Mouse (Mus musculus): Measurements from ENCODE around the gene Rint1. TPM values are rescaled to one million over a fixed set of nuclear protein-coding genes. Genes with fewer than 3 reads are reported as not detected.
A peak's percentile ranks its signal among the peaks of the same experiment; 100 is the strongest.

Gene Rint1
- total RNA-seq (2021): 10 to 100 TPM; 20.6 to 21.2 TPM
- long read RNA-seq, transcript Rint1-201 (15 exons, 3,298 nt): major isoform, 10 of 12 reads
- long read RNA-seq, partial matches to known transcripts: 0 of 12 reads
- long read RNA-seq, other reads (novel, unspliced or antisense): 2 of 12 reads

DNA sequence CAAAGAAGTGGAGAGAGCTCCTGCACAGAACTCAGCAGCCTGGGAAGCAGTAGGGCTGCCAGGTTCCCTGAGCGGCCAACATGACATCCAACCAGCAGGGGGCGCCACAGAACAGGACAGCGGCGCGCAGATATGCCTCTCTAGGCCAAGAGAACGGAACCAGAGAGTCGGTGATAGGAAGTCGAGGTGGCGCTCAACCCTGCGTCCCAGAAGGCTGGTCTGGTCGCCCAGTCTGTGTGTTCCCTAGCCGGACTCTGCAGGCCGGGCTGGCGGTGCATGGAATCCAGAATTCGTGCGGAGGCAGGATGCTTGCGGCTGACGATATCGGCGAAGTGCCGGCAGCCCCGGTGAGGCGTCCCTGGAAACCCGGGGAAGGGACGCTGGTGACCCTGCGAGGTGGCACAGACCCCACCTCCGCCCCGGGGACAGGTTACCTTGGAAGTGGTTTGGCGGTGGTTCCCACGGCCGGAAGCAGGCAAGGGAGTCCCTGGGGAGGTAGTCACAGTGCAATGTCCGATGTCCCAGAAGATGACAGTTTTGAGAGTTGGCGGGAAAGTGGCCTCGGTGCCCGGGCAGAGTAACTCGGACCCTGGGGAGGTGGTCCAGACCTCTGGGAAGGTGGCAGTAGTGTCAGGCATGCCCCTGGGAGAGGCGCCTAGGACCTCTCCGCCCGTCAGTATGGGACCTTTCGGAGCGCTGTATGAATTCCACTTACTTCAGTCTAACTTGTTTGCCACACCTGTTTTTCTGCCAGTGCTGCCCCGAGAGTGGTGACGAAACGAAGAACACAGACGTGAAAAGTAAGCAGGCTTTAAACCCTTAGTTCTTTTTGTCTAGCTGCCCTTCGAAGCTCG lies at the start of gene Rint1:
Gene Rint1, plus strand, starts transcription at position 176 of the 854 bp plus-strand sequence.
- peak; percentile 89 to 98 for DNase-seq (ENCODE audit: low spot score in 2 of 2)

DNA sequence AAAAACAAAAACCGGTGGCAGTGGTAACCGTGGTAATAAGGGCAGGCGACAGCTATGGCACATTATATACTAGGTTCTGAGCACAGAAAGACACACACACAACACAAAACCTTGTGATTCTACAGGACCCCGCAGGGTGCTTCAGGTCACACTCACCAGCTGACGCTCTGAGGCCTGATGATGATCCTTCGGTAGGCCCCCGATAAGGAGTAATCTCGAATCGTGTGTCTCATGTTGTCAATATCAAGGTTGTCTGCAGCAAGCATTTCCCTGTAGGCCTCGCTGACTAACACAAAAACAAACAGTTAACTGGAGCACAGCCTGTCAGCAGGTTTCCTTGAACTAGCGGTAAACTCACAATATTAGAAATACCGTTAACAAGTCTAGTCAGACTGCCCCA lies 44.2 kb upstream of the Rint1 start:
- DNase-seq (ENCODE audit: low spot score in 2 of 2): no peak

DNA sequence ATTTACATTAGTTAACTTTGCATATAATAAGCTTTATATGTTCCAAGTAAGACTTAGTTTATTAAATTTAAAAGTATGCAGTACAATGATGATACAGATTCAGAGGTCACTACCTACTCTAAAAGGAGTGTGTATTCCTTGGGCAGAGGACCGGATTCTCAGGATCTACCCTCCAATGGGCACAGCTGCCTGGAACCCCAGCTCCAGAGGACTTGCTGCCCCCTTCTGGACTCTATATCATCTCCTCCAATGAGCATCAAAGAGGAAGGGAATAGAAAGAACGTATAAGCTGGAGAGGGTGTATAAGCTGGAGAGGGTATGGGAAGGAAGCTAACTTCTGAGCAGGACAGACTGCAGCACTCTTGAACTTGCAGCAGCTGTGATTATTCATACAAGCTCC lies 37.6 kb upstream of the Rint1 start:
- no peak for DNase-seq (ENCODE audit: low spot score in 2 of 2)

DNA sequence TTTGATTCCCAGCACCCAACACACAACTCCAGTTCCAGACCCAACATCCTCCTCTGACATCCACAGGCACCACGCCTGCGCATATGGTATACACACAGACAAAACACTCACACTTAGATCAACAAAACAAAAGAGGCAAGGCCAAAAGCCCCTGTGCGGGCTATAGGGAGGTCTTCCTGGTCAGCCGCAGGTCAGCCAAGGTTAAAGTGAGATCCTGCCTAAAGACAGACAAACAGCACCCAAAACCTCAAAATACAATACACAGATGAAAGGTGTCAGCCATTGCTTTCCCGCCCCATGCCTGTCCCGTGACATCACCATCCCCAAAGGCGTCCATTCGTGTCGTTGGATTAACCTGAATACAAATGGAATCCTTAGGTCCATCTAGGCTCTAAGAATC lies 31.9 kb upstream of the Rint1 start:
- DNase-seq (ENCODE audit: low spot score in 2 of 2): no peak

DNA sequence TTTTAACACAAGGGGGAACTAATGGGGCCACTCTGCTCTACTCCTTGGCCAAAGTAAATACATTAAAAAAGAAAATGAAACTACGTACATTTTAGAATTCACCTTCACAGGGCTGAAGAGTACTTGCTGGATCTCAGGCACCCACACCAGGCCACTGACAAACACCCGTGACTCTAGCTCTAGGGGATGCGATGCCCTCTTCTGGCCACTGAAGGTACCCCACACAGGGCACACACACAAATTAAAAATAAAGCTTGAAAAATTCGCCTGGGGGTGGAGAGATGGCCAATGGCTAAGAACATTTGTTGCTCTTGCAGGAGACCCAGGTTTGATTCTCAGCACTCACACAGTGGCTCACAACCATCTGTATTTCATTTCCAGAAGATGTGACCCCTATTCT lies 31.1 kb upstream of the Rint1 start:
- no peak for DNase-seq (ENCODE audit: low spot score in 2 of 2)

DNA sequence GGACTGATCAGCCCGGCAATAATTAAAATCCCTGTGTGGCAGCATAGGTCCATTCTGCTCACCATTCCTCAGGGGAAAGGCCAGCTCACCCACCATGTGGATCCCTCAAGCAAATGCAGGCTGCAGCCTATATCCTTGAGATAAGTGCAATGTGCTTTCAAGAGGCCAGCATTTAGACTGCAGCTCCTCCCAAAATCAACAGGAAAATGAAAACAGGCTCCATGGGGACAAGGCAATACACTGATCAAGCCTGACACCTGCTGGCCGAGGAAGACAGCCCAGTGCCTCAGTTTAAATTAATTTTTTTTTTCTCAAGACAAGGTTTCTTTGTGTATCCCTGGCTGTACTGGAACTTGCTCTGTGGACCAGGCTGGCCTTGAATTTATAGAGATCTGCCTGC lies 28.9 kb upstream of the Rint1 start:
- DNase-seq (ENCODE audit: low spot score in 2 of 2): peak in 1 of 2 experiments; percentile 56

DNA sequence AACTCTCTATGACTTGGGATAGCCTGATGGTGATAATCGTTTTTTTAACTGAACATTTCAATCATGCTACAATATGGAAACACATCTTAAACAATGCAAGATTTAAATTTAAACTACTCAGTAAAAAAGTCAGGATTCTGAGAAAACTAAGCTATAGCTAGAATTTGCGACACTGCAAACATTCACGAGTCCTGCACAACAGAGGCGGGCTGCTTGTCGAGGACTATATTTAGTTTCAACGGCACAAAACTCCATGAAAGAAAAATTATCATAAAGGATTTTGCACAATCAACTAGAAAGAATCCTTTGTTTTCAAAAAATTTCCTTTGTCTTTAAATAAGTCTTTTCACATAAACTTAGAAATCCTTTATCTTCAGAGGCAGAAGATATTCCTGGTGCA lies 25.0 kb upstream of the Rint1 start:
- no peak for DNase-seq (ENCODE audit: low spot score in 2 of 2)

DNA sequence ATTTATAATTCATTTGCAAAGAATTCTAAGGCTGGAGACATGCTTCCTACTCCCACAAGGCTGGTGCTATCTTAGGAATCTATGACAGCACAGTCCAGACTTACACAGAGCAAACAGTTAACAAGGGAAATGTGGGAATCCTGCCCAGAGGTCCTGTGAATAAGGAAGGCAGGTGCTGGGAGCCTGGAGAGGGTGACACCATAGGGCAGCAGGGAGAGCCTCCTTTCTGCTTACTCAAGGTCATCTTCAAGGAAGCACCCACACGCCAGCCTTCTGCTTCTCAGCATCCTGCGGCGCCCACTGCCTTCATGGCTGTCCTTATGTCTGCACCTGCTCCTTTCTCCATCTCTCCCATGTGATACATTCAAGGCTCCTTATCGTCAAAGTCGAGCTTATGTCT lies 23.0 kb upstream of the Rint1 start:
- peak; percentile 8 to 43 for DNase-seq (ENCODE audit: low spot score in 2 of 2)

DNA sequence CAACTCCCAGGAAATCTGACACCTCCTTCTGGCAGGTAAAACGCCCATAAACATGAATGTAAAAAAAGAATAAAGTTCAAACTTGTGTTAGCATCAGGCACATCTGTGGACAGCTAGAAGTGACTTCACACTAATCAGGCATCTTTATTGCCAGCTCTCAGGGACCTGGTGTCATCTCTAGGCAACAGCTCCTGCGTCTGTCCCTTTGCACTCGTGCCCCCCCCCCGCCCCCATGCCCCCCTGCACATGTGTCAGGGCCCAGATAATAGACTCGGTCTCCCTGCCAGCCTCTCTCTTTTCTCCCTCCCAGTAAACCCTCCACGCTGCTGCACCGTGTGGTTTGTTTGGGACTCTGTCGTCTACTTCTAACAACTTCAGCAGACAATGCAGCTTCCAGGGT lies 16.4 kb upstream of the Rint1 start:
- no peak for DNase-seq (ENCODE audit: low spot score in 2 of 2)

DNA sequence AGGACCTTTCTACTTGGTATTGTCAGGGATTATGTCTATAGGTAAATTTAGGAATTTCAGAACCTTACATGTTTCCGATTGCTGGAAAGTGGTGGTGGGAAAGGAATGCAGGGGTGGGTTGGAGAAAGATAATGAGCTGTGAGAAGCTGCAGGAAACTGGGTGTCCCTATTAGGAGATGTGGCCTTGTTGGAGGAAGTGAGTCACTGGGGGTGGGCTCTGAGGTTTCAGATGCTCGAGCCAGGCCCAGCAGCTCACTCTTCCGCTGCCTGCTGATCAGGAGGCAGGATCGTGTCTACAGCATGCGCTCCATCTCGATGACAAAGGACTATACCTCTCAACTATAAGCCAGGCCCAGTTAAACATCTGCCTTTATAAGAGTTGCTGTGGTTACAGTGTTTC lies 13.3 kb upstream of the Rint1 start:
- no peak for DNase-seq (ENCODE audit: low spot score in 2 of 2)

DNA sequence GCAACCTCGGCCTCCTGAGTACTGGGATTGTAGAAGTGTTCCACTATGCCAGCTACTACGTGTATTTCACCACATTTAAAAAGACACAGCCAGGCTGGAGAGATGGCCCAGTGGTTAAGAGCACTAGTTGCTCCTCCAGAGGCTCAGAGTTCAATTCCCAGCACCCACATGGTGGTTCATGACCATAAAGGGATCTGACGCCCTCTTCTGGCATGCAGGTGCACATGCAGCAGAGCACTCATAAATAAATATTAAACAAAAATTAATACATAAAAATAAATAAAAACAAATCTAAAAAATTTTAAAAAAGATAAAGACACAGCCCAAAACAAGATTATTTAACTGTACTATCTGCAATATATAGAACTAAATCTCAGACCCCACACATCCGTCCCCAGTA lies 7.0 kb upstream of the Rint1 start:
- DNase-seq (ENCODE audit: low spot score in 2 of 2): no peak

DNA sequence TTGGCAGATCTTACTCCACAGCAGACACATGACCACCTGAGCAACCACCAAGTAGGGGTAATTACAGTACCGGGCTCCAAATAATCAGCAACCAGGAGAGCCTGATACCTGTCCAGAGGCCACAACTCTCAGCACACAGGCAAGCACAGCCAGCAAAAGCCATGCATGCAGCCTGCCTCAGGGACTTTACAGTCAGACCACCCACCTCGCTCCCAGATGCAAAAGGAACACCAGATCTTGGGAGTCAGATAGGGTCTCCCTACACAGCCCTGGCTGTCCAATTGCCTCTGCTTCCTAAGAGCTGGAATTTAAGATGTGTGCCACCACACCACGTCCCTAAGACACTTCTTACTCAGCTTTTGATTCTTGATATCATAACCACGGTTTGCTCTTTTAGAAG lies 6.3 kb upstream of the Rint1 start:
- no peak for DNase-seq (ENCODE audit: low spot score in 2 of 2)

DNA sequence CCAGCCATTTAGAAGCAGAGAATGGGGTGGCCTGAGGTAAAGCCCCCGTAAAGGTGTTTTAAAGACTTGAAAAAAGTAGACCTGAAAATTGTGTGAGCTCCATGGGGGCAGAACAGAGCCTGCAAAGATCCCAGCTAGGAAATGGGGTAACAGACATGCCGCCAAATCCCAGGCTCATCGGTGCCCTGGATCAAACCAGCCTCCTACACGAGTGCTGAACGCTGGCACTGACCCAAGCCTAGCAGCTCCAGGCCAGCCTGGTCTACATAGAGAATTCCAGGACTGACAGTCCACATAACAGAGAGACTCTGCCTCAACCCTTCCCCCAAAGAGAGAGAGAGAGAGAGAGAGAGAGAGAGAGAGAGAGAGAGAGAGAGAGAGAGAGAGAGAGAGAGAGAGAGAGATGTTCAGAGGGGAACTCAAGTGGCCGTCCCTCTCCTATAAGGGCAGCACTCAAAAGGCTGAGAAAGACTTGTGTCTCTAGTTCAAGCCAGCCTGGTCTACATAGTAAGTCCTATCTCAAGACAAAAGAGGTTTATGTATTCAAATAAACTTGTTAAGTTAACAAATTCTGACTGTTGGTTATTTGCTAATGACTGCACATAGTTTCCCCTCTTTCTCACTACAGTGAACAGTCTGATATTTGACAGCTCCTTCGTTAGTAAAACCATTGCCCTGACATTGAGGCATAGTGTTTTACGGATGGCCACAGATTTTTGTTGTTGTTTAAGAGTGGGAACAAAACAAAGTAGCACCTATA lies 5.3 kb upstream of the Rint1 start:
- DNase-seq (ENCODE audit: low spot score in 2 of 2): no peak

DNA sequence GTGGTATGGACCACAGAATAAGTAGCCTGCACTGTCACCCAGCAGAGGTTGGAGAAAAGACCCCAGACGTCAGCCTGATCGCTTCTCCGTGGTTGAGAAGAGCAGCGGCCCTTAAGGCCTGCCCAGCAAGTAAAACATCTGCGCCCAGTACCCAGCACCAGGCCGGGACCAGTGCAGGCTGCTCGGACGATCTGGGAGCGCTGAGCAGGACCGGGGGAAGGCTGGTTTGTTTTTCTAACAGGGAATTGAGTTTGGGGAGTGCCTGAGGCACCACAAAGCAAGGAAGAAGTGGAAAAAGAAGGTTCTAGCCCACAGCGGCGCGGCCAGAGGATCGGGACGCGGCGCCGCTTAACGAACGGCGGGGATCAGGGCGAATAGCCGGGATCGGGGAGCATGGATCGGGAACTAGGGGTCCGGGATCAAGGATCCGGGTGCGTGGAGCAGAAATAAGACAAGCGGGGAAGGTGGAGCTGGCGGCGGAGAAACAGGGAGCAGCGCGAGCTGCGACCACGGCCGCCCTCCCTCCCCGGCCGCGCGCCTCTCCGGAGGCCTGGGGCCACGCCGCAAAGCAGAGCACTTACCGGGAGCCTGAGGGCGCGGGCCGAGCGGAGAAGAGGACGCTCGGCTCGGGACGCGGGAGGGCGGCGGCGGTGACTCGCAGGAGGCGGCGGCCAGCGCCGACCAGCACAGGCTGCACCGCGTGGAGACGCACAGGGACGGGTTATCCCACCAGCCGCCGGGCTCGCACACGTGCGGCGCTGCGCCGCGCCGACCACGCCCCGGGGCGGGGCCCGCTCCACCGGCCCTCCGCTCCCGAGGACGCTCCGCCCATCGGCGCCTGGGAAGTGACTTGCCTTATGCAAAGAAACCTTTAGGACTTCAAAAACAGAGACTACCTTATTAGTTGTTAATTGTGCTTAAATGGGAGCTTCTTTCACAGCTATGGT lies 4.3 kb upstream of the Rint1 start, which contains the start of gene Pus7:
Gene Pus7, minus strand, starts transcription at position 781 of the 947 bp plus-strand sequence.
- peak; percentile 77 to 86 for DNase-seq (ENCODE audit: low spot score in 2 of 2)

DNA sequence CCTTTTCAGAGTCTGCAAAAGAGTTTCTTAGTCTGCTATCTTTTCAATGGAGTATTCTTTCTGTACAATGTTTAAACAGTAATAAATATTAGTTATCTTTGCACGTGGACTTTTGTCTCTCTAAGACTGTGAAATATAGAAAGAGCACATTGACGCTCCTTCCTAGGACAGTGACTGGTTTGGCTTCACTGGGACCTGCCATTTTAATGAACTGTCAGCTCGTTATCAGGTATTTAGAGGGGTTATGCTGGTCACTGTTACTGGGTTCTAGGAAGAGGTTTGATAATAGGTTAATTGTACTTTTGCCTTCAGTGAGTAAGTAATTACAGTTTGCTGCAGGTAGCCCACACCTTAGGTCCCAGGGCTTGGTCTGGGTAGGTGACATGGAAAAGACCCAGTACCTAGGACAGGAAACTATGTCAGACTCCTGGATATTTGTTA lies 899 bp downstream of the Rint1 start:
- no peak for DNase-seq (ENCODE audit: low spot score in 2 of 2)

DNA sequence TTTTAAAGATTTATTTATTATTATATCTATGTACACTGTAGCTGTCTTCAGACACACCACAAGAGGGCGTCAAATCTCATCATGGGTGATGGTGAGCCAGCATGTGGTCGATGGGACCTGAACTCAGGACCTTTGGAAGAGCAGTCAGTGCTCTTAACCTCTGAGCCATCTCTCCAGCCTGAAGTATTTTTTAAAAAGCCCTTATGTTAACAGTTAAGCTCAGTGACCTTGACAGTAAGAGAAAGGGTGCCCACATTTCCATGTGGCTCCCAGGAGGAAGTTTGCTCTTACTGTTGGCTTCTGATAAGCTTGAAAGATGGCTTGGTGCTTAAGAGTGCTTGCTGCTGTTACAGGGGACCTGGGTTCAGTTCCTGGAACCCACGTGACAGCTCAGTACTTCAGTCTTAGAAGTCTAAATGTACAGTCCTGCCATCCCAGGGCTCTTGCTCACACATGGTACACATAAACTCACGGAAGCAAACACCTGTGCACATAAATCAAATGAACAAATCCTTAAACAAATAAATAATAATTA lies 1.6 kb downstream of the Rint1 start:
- no peak for DNase-seq (ENCODE audit: low spot score in 2 of 2)

DNA sequence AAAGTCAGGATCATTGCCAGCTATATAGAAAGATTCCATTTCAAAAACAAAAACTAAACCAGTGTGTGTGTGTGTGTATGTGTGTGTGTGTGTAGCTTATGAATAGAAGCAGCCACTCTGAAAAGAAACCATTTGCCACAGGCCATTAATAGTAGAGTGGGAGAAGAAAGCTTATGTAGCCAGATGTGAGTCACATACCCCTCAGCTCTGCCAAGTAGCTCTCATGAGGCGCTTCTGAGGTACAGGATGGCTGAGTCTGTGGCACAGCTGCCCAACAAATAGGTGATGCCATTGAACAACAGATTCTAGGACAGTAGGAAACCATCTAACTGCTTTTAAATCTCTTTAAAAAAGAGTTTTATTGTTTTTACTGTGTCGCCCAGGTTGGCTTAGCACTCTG lies 5.2 kb downstream of the Rint1 start:
- DNase-seq (ENCODE audit: low spot score in 2 of 2): no peak

DNA sequence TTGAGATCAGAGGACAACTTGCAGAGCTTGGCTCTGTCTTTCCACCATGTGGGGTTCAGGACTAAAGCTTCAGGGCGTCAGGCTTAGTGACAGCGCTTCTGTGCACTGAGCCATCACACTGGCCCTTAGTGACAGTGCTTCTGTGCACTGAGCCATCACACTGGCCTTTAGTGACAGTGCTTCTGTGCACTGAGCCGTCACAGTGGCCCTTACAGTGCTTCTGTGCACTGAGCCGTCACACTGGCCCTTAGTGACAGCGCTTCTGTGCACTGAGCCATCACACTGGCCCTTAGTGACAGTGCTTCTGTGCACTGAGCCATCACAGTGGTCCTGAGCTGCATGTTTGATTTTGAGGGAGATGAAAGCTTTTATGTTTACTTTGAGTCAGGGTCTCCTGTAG lies 27.3 kb downstream of the Rint1 start:
- DNase-seq (ENCODE audit: low spot score in 2 of 2): no peak

DNA sequence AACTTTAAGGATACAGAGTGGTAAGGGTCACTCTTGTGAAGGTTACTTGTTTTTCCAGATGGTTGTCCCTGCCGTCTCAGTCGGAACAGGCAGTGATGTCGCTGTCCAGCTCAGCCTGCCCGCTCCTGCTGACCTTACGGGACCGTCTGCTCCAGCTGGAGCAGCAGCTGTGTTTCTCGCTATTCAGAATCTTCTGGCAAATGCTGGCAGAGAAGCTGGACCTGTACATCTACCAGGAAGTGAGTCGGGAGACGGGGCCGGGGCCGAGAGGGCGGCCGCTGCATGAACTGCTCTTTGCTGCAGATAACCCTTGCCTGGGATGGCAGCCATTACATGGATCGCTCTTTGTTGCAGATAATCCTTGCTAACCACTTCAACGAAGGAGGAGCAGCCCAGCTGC lies 29.2 kb downstream of the Rint1 start:
- peak in 1 of 2 experiments; percentile 19 for DNase-seq (ENCODE audit: low spot score in 2 of 2)

DNA sequence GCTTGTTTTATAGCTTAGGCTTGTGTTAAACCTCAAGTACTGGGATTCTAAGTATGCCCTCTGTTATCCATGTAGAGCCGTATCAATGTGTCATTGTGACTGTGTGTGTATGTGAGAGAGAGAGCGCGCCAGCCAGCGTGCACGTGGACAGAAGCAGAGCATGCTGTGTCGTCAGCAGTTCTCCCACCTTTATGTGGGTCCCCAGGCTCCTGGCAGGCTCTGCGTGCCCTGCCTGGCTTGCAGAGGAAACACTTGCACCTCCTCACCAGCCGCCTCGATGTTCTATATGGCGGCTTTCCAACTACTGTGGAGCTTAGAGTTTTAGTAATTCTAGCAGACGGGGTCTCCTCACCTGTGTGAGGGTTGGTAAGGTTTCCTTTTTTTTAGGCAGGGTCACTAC lies 34.8 kb downstream of the Rint1 start:
- no peak for DNase-seq (ENCODE audit: low spot score in 2 of 2)

Data from layer of hippocampus, adult 18-20 months (tissue).